Mouse (Mus musculus): Measurements from ENCODE around the gene St3gal5. TPM values are rescaled to one million over a fixed set of nuclear protein-coding genes. Genes with fewer than 3 reads are reported as not detected.
"Not testable (repeated sequence)": the region's sequence is repeated elsewhere in the genome, so short reads cannot be mapped to it uniquely, and the experiment has no call there.

The St3gal5 gene
- polyA plus RNA-seq, 1 experiment from 2014 or later, result 49.0 TPM

DNA sequence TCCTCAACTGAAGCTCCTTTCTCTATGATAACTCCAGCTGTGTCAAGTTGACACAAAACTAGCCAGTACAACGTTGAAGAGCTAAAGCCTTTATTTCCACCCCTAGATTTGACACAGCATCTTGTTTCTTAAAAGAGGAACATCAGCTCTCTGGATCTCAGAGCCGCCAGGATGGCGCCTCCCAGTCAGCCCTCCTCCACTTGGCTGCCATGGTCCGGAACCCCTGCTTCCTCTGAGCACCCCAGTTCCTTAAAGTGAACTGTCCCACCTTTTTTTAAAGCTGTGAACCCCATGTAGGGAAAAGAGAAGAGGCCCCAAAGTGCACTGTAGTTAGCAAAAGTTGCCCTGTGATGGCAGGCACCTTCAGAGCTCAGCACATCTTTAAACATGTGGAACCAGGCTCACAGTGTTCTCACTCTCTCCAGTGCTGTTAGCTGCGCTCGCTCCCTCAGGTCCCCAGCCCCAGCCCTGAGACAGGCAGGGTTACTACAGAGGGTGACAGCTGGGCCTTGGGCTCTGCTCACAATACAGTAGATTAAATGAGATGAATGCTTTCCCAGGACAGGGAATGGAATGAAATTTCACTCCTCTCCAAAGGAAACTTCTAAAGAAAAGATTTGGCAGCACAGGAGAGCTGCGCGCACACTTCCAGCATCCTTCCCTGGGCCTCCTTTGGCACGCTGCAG is 42.3 kb downstream of the St3gal5 start:
- H3K9me3 ChIP-seq, result no peaks in the 10 kb centered on the region
- WGBS, result 85% methylated on average over 9 of the region's 9 CpGs

DNA sequence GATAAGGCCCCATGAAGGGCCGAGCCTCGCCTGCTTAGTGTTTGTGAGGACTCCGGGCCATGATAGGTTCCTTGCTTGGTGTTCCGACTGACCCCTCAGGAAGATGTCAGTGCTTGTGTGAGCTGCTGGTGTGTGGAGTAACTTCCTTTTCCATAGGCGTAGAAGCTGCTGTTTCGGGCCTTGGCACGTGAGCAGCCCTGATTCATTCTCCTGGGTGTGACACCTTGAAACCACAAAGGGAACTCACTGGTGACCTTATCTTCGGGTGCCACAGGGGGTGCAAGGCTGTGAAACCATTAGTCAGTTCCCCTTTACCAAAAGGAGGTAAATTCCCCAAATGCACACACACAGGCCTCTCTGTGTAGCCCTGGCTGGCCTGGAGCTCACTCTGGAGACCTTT is 43.0 kb downstream of the St3gal5 start:
- Histone ChIP-seq H3K4me2 (replicated peaks) (no peak overlapping the region), H3K36me3 (peaks cover 8% of the 10 kb centered on the region), H3K27me3 (no peaks in the 10 kb centered on the region), H3K9me3 (no peaks in the 10 kb centered on the region), H3K4me1 (no peaks in the 10 kb centered on the region), H3K9ac (replicated peaks) (no peak overlapping the region), H3K4me3 (no peak overlapping the region), H3K27ac (replicated peaks) (no peak overlapping the region)
- no peak for ATAC-seq (replicated peaks)
- 88% methylated on average over 8 of the region's 8 CpGs for WGBS

More for the DNA sequence above, 42.3 kb downstream of the St3gal5 start:
- Histone ChIP-seq H3K36me3 (peaks cover 10% of the 10 kb centered on the region), H3K27me3 (no peaks in the 10 kb centered on the region), H3K9ac (replicated peaks) (no peak overlapping the region), H3K4me1 (no peaks in the 10 kb centered on the region), H3K27ac (replicated peaks) (no peak overlapping the region), H3K4me2 (replicated peaks) (no peak overlapping the region), H3K4me3 (no peak overlapping the region)
- no peak for ATAC-seq (replicated peaks)

DNA sequence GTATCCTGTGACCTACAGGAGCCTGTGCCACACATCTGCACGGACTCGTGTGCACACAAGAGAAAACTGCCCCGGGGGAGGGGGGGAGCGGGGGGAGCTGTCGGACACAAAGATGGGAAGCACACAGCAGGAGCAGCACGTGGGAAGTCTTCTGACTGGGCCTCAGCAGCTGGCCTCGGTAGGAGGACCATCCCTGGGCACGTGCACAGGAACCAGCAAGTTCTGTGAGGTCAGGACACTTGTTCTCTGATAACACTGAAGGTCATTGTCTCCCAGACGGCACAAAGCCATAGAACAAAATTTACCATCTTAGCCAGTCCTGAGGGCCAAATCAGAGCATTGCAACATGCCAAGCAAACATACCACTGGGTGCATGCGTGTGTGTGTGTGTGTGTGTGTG is 43.8 kb downstream of the St3gal5 start:
- no peak overlapping the region for H3K4me3 ChIP-seq
- peaks cover 8% of the 10 kb centered on the region for H3K36me3 ChIP-seq
- H3K4me2 ChIP-seq (replicated peaks), result no peak overlapping the region
- no peaks in the 10 kb centered on the region for H3K27me3 ChIP-seq
- no peaks in the 10 kb centered on the region for H3K4me1 ChIP-seq
- no peaks in the 10 kb centered on the region for H3K9me3 ChIP-seq
- WGBS, result 71% methylated on average over 10 of the region's 10 CpGs
- no peak for ATAC-seq (replicated peaks)
- H3K27ac ChIP-seq (replicated peaks), result no peak overlapping the region
- H3K9ac ChIP-seq (replicated peaks), result no peak overlapping the region

DNA sequence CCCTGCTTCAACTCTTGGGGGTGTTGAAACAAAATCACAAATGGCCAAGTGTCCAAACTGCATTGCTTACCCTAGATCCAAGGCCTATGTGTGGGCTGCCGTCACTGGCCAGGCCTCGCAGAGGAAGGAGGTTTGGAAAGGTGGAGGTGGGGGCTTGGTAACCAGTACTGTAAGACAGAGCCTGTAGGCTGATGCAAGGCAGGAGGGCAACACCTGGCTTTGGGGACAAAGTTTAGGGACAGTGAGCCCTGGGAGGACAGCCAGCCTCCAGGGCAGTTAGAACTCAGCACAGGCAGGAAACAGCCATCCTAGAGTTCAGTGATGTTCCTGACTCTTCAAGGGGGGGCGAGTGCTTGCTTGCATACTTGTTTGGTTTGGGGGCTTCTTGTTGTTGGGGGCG is 45.2 kb downstream of the St3gal5 start:
- no peak overlapping the region for H3K4me3 ChIP-seq
- 97% methylated on average over 4 of the region's 4 CpGs for WGBS
- peaks cover 17% of the 10 kb centered on the region for H3K36me3 ChIP-seq
- H3K9ac ChIP-seq (replicated peaks), result no peak overlapping the region
- H3K9me3 ChIP-seq, result no peaks in the 10 kb centered on the region
- H3K4me1 ChIP-seq, result no peaks in the 10 kb centered on the region
- H3K4me2 ChIP-seq (replicated peaks), result no peak overlapping the region
- no peak for ATAC-seq (replicated peaks)
- no peaks in the 10 kb centered on the region for H3K27me3 ChIP-seq
- H3K27ac ChIP-seq (replicated peaks), result no peak overlapping the region

DNA sequence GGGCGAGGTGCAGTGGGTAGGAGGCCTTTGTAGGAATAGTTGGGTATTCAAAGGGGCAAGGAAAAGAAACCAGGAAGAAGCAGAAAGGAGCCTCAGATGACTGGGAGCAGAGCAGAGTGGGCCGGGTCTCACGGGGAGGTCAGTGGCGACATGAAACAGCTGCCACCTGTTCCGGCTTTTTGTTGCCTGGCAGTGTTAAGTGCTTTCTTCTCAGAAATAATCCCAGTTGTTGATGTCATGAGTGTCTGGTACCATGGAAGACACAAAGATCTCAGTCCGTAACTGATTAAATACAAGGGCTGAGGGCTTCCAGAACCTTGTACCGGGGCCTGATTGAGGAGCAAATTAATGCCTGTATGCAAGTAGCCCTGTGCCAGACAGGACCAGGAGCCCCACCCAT is 47.0 kb downstream of the St3gal5 start:
- H3K36me3 ChIP-seq, result peaks cover 30% of the 10 kb centered on the region
- no peak overlapping the region for H3K4me2 ChIP-seq (replicated peaks)
- 70% methylated on average over 7 of the region's 7 CpGs for WGBS
- H3K4me1 ChIP-seq, result no peaks in the 10 kb centered on the region
- no peak overlapping the region for H3K9ac ChIP-seq (replicated peaks)
- ATAC-seq (replicated peaks), result no peak
- no peaks in the 10 kb centered on the region for H3K27me3 ChIP-seq
- no peak overlapping the region for H3K4me3 ChIP-seq
- H3K9me3 ChIP-seq, result no peaks in the 10 kb centered on the region; the same call in 1 of the 2 replicates
- no peak overlapping the region for H3K27ac ChIP-seq (replicated peaks)

DNA sequence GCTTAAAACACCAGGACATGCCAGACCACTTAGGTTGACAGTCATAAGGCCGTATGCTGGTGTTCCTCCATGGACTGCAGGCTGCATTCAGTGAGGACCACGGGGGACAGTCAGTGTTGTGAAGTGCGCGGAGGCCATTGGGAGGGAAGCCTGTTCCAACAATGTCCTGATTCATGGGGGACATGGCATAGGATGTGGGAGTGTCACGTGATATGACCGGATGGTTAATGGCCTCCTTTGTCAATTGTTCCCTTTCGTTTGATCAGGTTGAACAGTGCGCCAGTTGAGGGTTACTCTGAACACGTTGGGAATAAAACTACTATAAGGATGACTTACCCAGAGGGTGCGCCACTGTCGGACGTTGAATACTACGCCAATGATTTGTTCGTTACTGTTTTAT is 49.4 kb downstream of the St3gal5 start:
- H3K4me1 ChIP-seq, result no peaks in the 10 kb centered on the region
- WGBS, result 88% methylated on average over 14 of the region's 14 CpGs
- no peak for ATAC-seq (replicated peaks)
- H3K4me2 ChIP-seq (replicated peaks), result no peak overlapping the region
- no peak overlapping the region for H3K9ac ChIP-seq (replicated peaks)
- H3K9me3 ChIP-seq, result peaks cover 4% of the 10 kb centered on the region; the same call in 1 of the 2 replicates
- no peak overlapping the region for H3K27ac ChIP-seq (replicated peaks)
- no peak overlapping the region for H3K4me3 ChIP-seq
- no peaks in the 10 kb centered on the region for H3K27me3 ChIP-seq
- peaks cover 41% of the 10 kb centered on the region for H3K36me3 ChIP-seq

DNA sequence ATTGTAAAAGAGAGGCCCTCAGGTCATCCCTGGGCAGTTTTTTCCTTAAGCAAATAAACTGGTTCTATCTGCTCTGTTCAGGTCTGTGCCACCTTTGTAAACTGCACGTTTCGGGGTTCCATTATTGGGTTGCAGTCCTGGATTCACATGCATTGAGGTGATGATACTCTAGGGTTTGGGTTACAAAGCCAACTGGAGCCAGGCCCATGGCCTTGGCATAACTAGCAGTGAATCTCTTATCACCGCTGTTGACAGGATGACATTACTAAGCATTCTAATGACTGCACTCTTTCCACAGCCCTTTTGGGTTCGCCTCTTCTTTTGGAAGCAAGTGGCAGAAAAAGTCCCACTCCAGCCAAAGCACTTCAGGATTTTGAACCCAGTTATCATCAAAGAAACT is 51.3 kb downstream of the St3gal5 start:
- ATAC-seq (replicated peaks), result no peak
- Histone ChIP-seq H3K9me3 (peaks cover 4% of the 10 kb centered on the region; the same call in 1 of the 2 replicates), H3K27me3 (no peaks in the 10 kb centered on the region), H3K9ac (replicated peaks) (no peak overlapping the region), H3K27ac (replicated peaks) (no peak overlapping the region), H3K4me2 (replicated peaks) (no peak overlapping the region), H3K4me3 (no peak overlapping the region), H3K36me3 (peaks cover 36% of the 10 kb centered on the region), H3K4me1 (no peaks in the 10 kb centered on the region)
- WGBS, result 96% methylated on average over 4 of the region's 4 CpGs

DNA sequence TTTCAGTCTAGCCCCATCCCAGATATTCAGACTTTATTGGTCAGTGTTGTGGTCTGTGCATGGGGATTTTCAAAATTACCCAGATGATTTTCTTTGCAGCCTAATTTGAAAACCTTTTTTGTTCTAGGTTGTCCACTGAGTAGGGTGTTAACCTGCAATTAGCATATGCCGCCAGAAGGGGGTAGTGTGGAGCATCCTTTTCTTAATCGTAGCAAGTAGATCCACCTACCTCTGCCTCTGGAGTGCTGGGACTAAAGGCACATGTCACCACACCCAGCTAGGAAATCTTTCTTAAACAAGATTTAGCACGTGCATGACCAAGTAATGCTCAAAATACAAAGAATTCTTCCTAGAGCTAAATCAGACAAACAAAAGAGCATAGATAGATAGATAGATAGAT is 52.4 kb downstream of the St3gal5 start:
- Histone ChIP-seq H3K4me2 (replicated peaks) (no peak overlapping the region), H3K9me3 (peaks cover 4% of the 10 kb centered on the region; the same call in 1 of the 2 replicates), H3K4me1 (no peaks in the 10 kb centered on the region), H3K27ac (replicated peaks) (no peak overlapping the region), H3K9ac (replicated peaks) (no peak overlapping the region), H3K36me3 (peaks cover 36% of the 10 kb centered on the region), H3K4me3 (no peak overlapping the region), H3K27me3 (no peaks in the 10 kb centered on the region)
- ATAC-seq (replicated peaks), result no peak
- WGBS, result 95% methylated on average over 3 of the region's 3 CpGs

DNA sequence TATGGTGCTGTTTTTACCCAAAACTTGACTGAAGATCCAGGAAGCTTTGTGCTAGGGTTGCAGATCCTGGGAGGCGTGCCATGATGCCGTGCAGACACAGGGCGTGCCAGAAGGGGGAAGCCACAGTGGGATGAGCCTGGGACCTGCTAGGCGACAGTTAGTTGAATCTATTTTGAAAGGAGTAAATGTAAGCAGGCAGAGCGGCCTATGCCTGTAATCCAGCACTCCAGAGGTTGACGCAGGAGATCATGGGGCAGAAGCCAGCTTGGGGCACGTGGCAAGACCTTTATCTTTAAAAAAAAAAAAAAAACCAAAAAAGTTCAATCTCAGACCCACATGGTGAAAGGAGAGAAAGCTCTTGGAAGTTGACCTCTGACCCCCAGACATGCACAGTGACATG is 55.3 kb downstream of the St3gal5 start:
- no peak overlapping the region for H3K4me3 ChIP-seq
- no peak overlapping the region for H3K27ac ChIP-seq (replicated peaks)
- H3K36me3 ChIP-seq, result peaks cover 31% of the 10 kb centered on the region
- peaks cover 4% of the 10 kb centered on the region; the same call in 1 of the 2 replicates for H3K9me3 ChIP-seq
- H3K27me3 ChIP-seq, result no peaks in the 10 kb centered on the region
- 90% methylated on average over 7 of the region's 7 CpGs for WGBS
- H3K9ac ChIP-seq (replicated peaks), result no peak overlapping the region
- no peak overlapping the region for H3K4me2 ChIP-seq (replicated peaks)
- H3K4me1 ChIP-seq, result no peaks in the 10 kb centered on the region
- no peak for ATAC-seq (replicated peaks)

DNA sequence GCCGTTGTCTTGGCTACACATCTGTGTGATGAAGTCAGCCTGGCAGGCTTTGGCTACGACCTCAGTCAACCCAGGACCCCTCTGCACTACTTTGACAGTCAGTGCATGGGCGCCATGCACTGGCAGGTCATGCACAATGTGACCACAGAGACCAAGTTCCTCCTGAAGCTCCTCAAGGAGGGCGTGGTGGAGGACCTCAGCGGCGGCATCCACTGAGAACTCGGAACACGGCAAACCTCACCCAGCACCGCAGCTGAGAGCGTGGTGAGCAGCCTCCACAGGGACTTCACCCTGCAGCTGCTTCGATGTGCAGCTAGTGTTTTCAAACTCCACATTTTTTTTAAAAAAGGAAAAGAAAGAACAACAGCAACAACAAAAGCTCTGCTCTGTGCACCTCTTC is 56.1 kb downstream of the St3gal5 start:
- Histone ChIP-seq H3K4me2 (replicated peaks) (no peak overlapping the region), H3K9me3 (peaks cover 4% of the 10 kb centered on the region; the same call in 1 of the 2 replicates), H3K4me1 (no peaks in the 10 kb centered on the region), H3K27me3 (no peaks in the 10 kb centered on the region), H3K27ac (replicated peaks) (no peak overlapping the region), H3K4me3 (no peak overlapping the region), H3K36me3 (peaks cover 27% of the 10 kb centered on the region), H3K9ac (replicated peaks) (no peak overlapping the region)
- 88% methylated on average over 11 of the region's 11 CpGs for WGBS
- ATAC-seq (replicated peaks), result no peak

DNA sequence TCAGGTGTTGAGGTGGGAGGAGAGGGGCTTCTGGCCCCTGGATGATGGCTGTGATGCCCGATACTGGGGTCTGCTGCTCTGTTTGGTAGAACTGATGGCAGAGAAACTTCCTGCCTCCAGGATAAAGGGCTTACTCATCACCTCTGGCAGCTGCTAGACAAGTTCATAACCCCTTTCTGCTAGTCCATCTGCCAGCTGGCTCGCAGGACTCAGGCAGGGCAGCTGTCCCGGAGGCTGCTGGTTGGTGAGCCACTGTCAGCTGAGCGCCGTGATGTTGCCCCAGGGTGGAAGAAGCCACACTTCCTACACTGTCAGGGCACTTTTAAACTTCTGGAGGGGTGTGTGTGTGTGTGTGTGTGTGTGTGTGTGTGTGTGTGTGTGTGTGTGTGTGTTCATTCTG is 56.6 kb downstream of the St3gal5 start:
- peaks cover 23% of the 10 kb centered on the region for H3K36me3 ChIP-seq
- not testable (repeated sequence) for H3K9ac ChIP-seq (replicated peaks); H3K4me1 ChIP-seq; H3K4me3 ChIP-seq; H3K27me3 ChIP-seq; H3K9me3 ChIP-seq; ATAC-seq (replicated peaks); H3K4me2 ChIP-seq (replicated peaks); H3K27ac ChIP-seq (replicated peaks)
- 74% methylated on average over 5 of the region's 5 CpGs for WGBS

DNA sequence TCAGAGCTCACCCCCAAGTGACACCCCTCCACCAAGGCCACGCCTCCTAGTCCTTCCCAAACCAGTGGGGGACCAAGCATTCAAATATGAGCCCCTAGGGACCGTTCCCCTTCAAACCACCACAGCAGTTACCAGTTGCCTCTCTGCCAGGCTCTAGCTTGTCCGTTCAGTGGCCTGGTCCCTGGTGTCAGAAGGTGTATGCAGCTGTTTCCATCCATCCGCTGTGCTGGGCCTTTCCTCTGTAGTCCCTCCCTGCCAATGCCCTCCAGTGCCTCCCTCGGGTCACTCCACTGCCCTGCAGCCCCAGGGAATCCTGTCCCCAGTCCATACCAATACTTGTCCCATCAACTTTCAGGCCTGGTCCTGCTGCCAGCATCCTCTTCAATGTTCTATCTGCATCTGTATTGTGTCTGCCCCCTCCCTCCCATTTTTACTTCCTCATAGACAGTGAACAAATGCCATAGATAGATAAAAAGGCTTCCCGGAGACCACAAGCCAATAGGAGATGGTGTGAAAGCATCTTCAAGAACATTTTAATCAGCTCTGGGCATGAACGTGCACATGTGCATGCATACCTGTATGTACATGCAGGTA is 57.6 kb downstream of the St3gal5 start:
- Histone ChIP-seq H3K9ac (replicated peaks) (no peak overlapping the region), H3K4me3 (no peak overlapping the region), H3K9me3 (no peaks in the 10 kb centered on the region), H3K27ac (replicated peaks) (no peak overlapping the region), H3K4me2 (replicated peaks) (no peak overlapping the region), H3K4me1 (no peaks in the 10 kb centered on the region), H3K36me3 (peaks cover 13% of the 10 kb centered on the region), H3K27me3 (no peaks in the 10 kb centered on the region)
- no peak for ATAC-seq (replicated peaks)
- 90% methylated on average over 7 of the region's 7 CpGs for WGBS

DNA sequence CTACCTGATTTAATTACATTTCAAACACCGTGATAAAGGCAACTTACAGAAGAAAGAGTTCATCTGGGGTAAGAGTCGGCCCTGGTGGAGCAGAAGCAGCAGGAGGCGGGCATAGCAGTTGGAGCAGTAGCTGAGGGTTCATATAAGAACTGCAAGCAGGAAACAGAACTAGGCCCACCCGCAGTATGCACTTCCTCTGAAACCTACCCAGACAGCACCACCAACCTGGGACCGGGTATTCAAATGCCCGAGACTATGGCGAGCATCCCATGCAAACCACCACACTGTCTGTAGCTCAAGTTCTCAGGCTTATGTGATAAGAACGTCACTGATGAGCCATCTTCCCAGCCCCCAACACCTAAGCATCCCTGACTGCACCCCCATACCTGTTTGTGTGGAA is 58.3 kb downstream of the St3gal5 start:
- peaks cover 9% of the 10 kb centered on the region; the same call in 1 of the 2 replicates for H3K36me3 ChIP-seq
- H3K27ac ChIP-seq (replicated peaks), result no peak overlapping the region
- no peaks in the 10 kb centered on the region for H3K4me1 ChIP-seq
- ATAC-seq (replicated peaks), result no peak
- no peak overlapping the region for H3K9ac ChIP-seq (replicated peaks)
- 95% methylated on average over 8 of the region's 8 CpGs for WGBS
- H3K4me2 ChIP-seq (replicated peaks), result no peak overlapping the region
- H3K27me3 ChIP-seq, result no peaks in the 10 kb centered on the region
- H3K9me3 ChIP-seq, result no peaks in the 10 kb centered on the region
- no peak overlapping the region for H3K4me3 ChIP-seq
